Mouse (Mus musculus) heart, adult 2 months (tissue): Measurements from ENCODE around the gene Lrrc32.

Experiments
- CTCF ChIP-seq: fragments of 200-600 bp; IDR thresholded peaks from 2 replicates; pipeline ENCODE4 v1.8.1; 2022; ENCODE audit warnings: antibody characterized with exemption, mild to moderate bottlenecking, moderate library complexity
- POLR2A ChIP-seq: fragments of 200-500 bp; IDR thresholded peaks from 2 replicates; pipeline ENCODE4 v1.6.1; 2011; ENCODE audit warnings: mild to moderate bottlenecking, low read depth, low read length, control low read depth; ENCODE audit not compliant: insufficient read depth

DNA sequence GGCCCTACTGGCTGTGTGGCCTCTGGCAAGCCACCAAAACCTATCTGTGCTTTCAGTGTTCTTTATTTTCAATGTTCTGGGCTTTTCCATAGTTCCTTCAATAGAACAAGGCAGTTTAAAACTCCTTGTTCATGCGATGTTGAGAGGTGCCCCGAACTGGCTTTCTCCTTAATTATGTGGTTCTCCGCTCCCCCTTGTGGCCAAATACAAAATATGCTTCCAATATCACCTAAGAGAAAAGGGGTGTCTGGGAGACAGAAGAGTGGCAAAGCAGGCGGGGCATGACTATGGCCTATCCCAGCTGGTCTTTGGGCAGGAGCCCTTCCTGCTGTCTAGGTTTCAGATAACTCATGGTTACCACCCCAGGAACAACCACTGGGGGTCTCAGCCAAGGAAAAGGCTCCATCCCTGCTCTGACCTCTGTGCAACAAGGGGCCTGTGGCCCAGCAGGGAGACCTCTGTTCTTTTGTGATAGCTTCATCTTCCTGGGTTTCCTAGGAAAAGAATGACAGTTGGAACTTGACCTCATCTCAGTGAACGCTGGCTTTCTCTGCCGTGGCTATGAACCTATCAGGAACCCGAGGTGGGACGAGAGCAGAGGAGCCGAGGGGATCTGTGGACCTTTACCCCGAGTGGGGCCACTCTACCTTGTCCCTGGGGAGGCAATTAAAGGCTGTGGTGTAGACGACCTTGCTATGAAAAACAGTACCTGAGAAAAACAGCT lies 41.3 kb upstream of the Lrrc32 start:
- TF ChIP-seq CTCF (peak; percentile 76), POLR2A (no peak)
